14 mouse cellular contexts compared by ENCODE assay signal in the genomic region with DNA sequence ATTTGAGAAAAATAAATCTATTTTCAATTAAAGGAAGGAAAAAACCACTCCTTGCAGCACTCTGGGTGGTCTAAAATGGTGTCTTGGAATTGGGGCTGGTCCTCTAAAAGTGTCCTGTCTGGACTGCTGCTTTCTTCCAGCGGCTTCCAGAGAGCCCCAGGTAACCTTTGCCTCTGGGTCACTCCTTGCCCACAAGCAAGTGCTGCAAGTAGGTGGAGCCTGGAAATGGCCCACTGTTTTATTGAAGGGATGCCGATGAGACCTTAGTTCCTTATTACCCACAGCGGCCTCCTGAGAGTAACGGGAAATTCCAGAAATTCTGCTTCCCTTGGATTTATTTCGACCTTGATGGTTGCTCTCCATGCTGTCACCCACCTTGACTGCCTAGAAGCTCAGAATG. TPM values are rescaled to one million over a fixed set of nuclear protein-coding genes. Genes with fewer than 3 reads are reported as not detected.
DNase-seq lines count a peak whose midpoint lies in the region; ATAC-seq and TF ChIP-seq lines count a peak whose summit lies in the region.
"Had no signal": no experiment of that assay in that cellular context is flagged by ENCODE, and none has a peak within 500 bp of the region (broad histone marks: within the 10 kb centered on the region; RNA-seq: fewer than 3 reads in every experiment).

No protein-coding gene starts in this region.

- peak; percentile 43 for DNase-seq in kidney, adult 2 months
- peak; percentile 38 for DNase-seq in lung, postnatal 36 days
- DNase-seq in cerebellum, adult 9-11 months = no peak
- DNase-seq in ovary, postnatal 36 days (ENCODE audit: low spot score) = no peak
- DNase-seq in liver = no peak
- DNase-seq: adrenal gland, adult 8-10 months; liver, postnatal 0 days; thymus, postnatal 4 days had no signal

- no peak overlapping the region for H3K4me3 ChIP-seq in kidney, adult 2 months (ENCODE audit: insufficient read depth, low read depth, low read length)
- no peak overlapping the region for H3K4me3 ChIP-seq in kidney, embryonic 16.5 days (ENCODE audit: low read length)
- H3K4me3 ChIP-seq in heart, embryonic 12.5 days = no peak overlapping the region
- H3K4me3 ChIP-seq in intestine, embryonic 15.5 days (replicated peaks) = no peak overlapping the region

- no peak for ATAC-seq in kidney, embryonic 16.5 days (ENCODE audit: low FRiP score, low TSS enrichment)
- no peak for ATAC-seq in heart, embryonic 12.5 days (ENCODE audit: insufficient number of reproducible peaks, low FRiP score)
- peak; percentile 76 for ATAC-seq in intestine, embryonic 15.5 days
- ATAC-seq: liver, postnatal 0 days; midbrain, embryonic 16.5 days had no signal

- 20% methylated on average over 5 of the region's 5 CpGs for WGBS in kidney, adult 2 months
- WGBS in kidney, embryonic 16.5 days = 23% methylated on average over 5 of the region's 5 CpGs
- WGBS in heart, embryonic 12.5 days = 72% methylated on average over 5 of the region's 5 CpGs
- WGBS in intestine, embryonic 15.5 days = 24% methylated on average over 5 of the region's 5 CpGs

- H3K27ac ChIP-seq in kidney, adult 2 months (ENCODE audit: insufficient read depth, low read depth, low read length) = no peak overlapping the region
- H3K27ac ChIP-seq in kidney, embryonic 16.5 days (ENCODE audit: low read length) = no peak overlapping the region
- H3K27ac ChIP-seq in heart, embryonic 12.5 days (ENCODE audit: poor library complexity, severe bottlenecking) = peak overlapping the region; percentile 94
- peak overlapping the region; percentile 62 for H3K27ac ChIP-seq in intestine, embryonic 15.5 days

- no peak overlapping the region for H3K4me2 ChIP-seq in kidney, embryonic 16.5 days (replicated peaks; ENCODE audit: low read depth, low read length)
- no peak overlapping the region for H3K4me2 ChIP-seq in heart, embryonic 12.5 days
- H3K4me2 ChIP-seq in intestine, embryonic 15.5 days (replicated peaks) = peak overlapping the region; percentile 20

- no peaks in the 10 kb centered on the region for H3K27me3 ChIP-seq in kidney, adult 2 months (replicated peaks; ENCODE audit: control insufficient read depth, insufficient read depth, low read length)
- no peaks in the 10 kb centered on the region for H3K27me3 ChIP-seq in kidney, embryonic 16.5 days (ENCODE audit: insufficient read depth, low read length)
- no peaks in the 10 kb centered on the region for H3K27me3 ChIP-seq in heart, embryonic 12.5 days (replicated peaks)
- no peaks in the 10 kb centered on the region for H3K27me3 ChIP-seq in intestine, embryonic 15.5 days (replicated peaks)
- H3K27me3 ChIP-seq: CH12.LX, Patski had no signal

- no peak for TF ChIP-seq POLR2A in kidney, adult 2 months (IDR thresholded peaks at IDR 0.05; ENCODE audit: low read depth, low read length)

- H3K9me3 ChIP-seq in kidney, embryonic 16.5 days (ENCODE audit: low read length) = no peaks in the 10 kb centered on the region
- H3K9me3 ChIP-seq in heart, embryonic 12.5 days (replicated peaks) = peaks cover 5% of the 10 kb centered on the region; the same call in 1 of the 2 replicates
- H3K9me3 ChIP-seq in intestine, embryonic 15.5 days = no peaks in the 10 kb centered on the region

- no peak overlapping the region for H3K9ac ChIP-seq in kidney, embryonic 16.5 days (replicated peaks; ENCODE audit: low read length)
- H3K9ac ChIP-seq in heart, embryonic 12.5 days = no peak overlapping the region
- H3K9ac ChIP-seq in intestine, embryonic 15.5 days = no peak overlapping the region
- H3K9ac ChIP-seq: liver, postnatal 0 days had no signal

- H3K4me1 ChIP-seq in kidney, adult 2 months (ENCODE audit: control insufficient read depth, insufficient read depth, low read length) = no peaks in the 10 kb centered on the region
- H3K4me1 ChIP-seq in kidney, embryonic 16.5 days (ENCODE audit: insufficient read depth, low read length) = no peaks in the 10 kb centered on the region
- peaks cover 42% of the 10 kb centered on the region for H3K4me1 ChIP-seq in heart, embryonic 12.5 days (replicated peaks)
- peaks cover 24% of the 10 kb centered on the region for H3K4me1 ChIP-seq in intestine, embryonic 15.5 days (replicated peaks)

- no peak for TF ChIP-seq CTCF in kidney, adult 2 months (conservative IDR thresholded peaks at IDR 0.05; ENCODE audit: insufficient read depth, insufficient read length, low read depth, low read length)

- no peaks in the 10 kb centered on the region for H3K36me3 ChIP-seq in kidney, adult 2 months (ENCODE audit: control insufficient read depth, insufficient read depth, low read length)
- no peaks in the 10 kb centered on the region for H3K36me3 ChIP-seq in kidney, embryonic 16.5 days (ENCODE audit: insufficient read depth, low read length)
- H3K36me3 ChIP-seq in heart, embryonic 12.5 days = no peaks in the 10 kb centered on the region
- no peaks in the 10 kb centered on the region for H3K36me3 ChIP-seq in intestine, embryonic 15.5 days

RNA-seq across cellular contexts. Expression of a gene that starts 23.4 kb away (rescaled TPM):
- 7.7 and 9.0 TPM in 2 replicates for polyA plus RNA-seq in kidney, adult 2 months (2012; rRNA removed)
- polyA plus RNA-seq in kidney, embryonic 16.5 days (2015; fragmentation: Nextera tagmentation; extraction: Ambion mirVana) = 1.4 and 1.7 TPM in 2 replicates
- 4.6 and 4.8 TPM in 2 replicates for polyA plus RNA-seq in heart, embryonic 12.5 days (2016; fragmentation: Nextera tagmentation; extraction: Ambion mirVana)
- polyA plus RNA-seq in intestine, embryonic 15.5 days (2015; fragmentation: Nextera tagmentation; extraction: Ambion mirVana) = 0.80 and 1.2 TPM in 2 replicates

Comparison
In these comparisons a context has a peak if more than half of its experiments do, and no peak if none do; other contexts are left out.
1. DNase-seq: peak in kidney, adult 2 months (single experiment) and lung, postnatal 36 days (single experiment); none in cerebellum, adult 9-11 months (single experiment), ovary, postnatal 36 days (single experiment) and liver (single experiment).
2. H3K27ac ChIP-seq: peak in heart, embryonic 12.5 days (single experiment) and intestine, embryonic 15.5 days (single experiment); none in kidney, adult 2 months (single experiment) and kidney, embryonic 16.5 days (single experiment).